Mouse (Mus musculus) megakaryocyte, embryonic 14.5 days (primary cell): ENCODE results near the gene Pafah1b1.

Source experiments
- FLI1 ChIP-seq: IDR thresholded peaks from 2 replicates; pipeline ENCODE4 v1.6.1; 2012; ENCODE audit warnings: low read length, inconsistent platforms, mixed read lengths
- GATA1 ChIP-seq: IDR thresholded peaks from 3 replicates; pipeline ENCODE4 v1.6.1; 2012; ENCODE audit warnings: mixed read lengths, low read length, inconsistent platforms, borderline replicate concordance

DNA sequence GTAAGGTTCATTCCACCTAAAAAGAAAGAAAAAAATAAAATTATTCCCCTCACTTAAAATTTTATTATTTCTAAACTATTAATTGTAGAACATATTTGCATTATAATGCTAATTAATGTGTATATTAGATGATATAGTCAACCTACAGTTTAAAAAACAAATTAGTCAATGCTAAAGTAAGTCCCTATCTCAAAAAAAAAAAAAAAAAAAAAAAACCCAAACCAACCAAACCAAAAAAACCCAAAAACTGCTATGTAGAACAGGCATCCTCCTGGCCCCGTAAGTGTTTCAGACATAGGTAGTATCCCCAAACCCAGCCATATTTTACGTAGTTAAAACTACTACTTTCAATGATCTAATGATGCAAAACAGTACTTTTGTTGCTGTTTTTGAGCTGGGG lies 25.0 kb downstream of the Pafah1b1 start:
- TF ChIP-seq GATA1 (no peak), FLI1 (no peak)
